Mouse (Mus musculus): ENCODE measurements around the gene Rnf17. TPM values are rescaled to one million over a fixed set of nuclear protein-coding genes. Genes with fewer than 3 reads are reported as not detected.

The Rnf17 gene
- 0.20 TPM for polyA plus RNA-seq (2014; fragmentation: Illumina TruSeq; extraction: RNeasy Lipid Tissue Mini Kit (QIAGEN cat#74804); ENCODE audit: insufficient read depth, low read depth, low replicate concordance)

DNA sequence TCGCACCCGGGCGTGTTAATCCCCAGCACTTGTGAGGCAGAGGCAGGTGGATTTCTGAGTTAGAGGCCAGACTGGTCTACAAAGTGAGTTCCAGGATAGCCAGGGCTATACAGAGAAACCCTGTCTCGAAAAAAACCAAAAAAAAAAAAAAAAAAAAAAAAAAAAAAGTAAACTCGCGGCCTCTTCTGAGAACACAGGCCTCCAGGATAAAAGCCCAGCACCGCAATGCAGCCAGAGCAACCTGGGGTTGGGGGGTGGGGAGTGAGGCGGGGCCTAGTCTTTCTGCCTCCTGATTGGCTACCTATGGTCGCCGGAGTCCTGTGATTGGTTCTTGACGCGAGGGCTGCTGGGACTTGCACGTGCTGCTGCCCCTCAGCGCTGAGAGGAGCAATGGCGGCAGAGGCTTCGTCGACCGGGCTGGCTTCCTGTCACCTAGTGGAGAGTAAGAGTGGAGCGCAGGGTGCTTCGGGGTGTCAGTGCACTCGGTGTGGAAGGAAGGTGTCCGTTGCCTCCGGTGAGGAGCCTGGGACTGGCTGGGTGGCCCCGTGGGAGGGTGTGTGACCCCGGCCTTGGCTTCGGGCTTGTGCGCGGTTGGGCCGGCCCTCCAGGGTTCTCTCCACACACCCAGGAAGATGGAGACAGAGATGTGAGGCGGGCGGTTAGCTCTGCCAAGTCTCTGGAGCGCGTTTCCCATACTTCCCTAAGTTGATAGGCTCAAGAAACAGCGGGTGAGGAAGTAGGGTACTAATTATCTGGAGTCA lies at the start of gene Rnf17:
TSS of gene Rnf17 (plus strand) at position 271 of the 761 bp plus-strand sequence.

DNA sequence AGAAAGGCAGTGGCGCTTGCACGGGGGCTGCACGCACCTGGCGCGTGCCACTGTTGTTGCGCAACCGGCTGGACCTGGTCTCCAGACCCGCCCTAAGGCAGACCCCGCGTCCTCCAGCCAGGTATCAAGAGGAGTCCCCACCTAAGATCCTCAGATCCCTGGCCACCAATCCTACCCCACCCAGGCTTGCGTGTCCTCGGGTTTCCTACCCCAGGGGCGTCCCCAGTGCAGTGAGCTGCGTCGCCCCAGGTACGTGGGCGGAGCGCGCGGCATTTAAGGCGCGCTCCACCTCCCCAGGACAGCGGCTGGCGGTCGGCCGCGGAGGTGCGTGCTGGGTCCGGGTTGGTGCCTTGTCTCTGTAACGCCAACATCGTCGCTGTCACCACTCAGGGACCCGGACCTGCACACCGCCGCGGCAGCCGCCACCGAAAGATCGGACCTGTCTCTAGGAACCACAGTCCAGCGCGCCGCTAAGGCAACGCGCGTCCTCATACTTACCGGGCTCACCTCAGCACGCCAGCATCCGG lies 37.6 kb upstream of the Rnf17 start, which contains the start of gene Atp12a:
TSS of gene Atp12a (plus strand) at position 358 of the 527 bp plus-strand sequence.

Other genes with a start within 250 kb of the Rnf17 start
- gene Gzmg, start 243.0 kb upstream of the Rnf17 start, polyA plus RNA-seq (2014; fragmentation: Illumina TruSeq; extraction: RNeasy Lipid Tissue Mini Kit (QIAGEN cat#74804); ENCODE audit: insufficient read depth, low read depth, low replicate concordance) = not detected
- not detected for gene Gzmn, start 228.0 kb upstream of the Rnf17 start, polyA plus RNA-seq (2014; fragmentation: Illumina TruSeq; extraction: RNeasy Lipid Tissue Mini Kit (QIAGEN cat#74804); ENCODE audit: insufficient read depth, low read depth, low replicate concordance)
- not detected for gene Gzmf, start 191.2 kb upstream of the Rnf17 start, polyA plus RNA-seq (2014; fragmentation: Illumina TruSeq; extraction: RNeasy Lipid Tissue Mini Kit (QIAGEN cat#74804); ENCODE audit: insufficient read depth, low read depth, low replicate concordance)
- not detected for gene Gzmc, start 167.9 kb upstream of the Rnf17 start, polyA plus RNA-seq (2014; fragmentation: Illumina TruSeq; extraction: RNeasy Lipid Tissue Mini Kit (QIAGEN cat#74804); ENCODE audit: insufficient read depth, low read depth, low replicate concordance)
- gene Gzmb, start 140.3 kb upstream of the Rnf17 start, polyA plus RNA-seq (2014; fragmentation: Illumina TruSeq; extraction: RNeasy Lipid Tissue Mini Kit (QIAGEN cat#74804); ENCODE audit: insufficient read depth, low read depth, low replicate concordance) = 4.9 TPM
- gene Atp12a, start 37.5 kb upstream of the Rnf17 start, polyA plus RNA-seq (2014; fragmentation: Illumina TruSeq; extraction: RNeasy Lipid Tissue Mini Kit (QIAGEN cat#74804); ENCODE audit: insufficient read depth, low read depth, low replicate concordance) = not detected
- gene Cenpj, start 172.8 kb downstream of the Rnf17 start, polyA plus RNA-seq (2014; fragmentation: Illumina TruSeq; extraction: RNeasy Lipid Tissue Mini Kit (QIAGEN cat#74804); ENCODE audit: insufficient read depth, low read depth, low replicate concordance) = 3.9 TPM
- 19.2 TPM for gene Parp4, start 173.0 kb downstream of the Rnf17 start, polyA plus RNA-seq (2014; fragmentation: Illumina TruSeq; extraction: RNeasy Lipid Tissue Mini Kit (QIAGEN cat#74804); ENCODE audit: insufficient read depth, low read depth, low replicate concordance)